Mouse (Mus musculus) heart, postnatal 0 days (tissue): ENCODE results near the gene Sez6l2. TPM values are rescaled to one million over a fixed set of nuclear protein-coding genes. Genes with fewer than 3 reads are reported as not detected.

Experiments
- ATAC-seq: fragments of 200-750 bp; cut with Nextera tagmentation; 2 replicates; pipeline ENCODE4 v1.8.0; 2017; ENCODE audit warnings: low read depth, moderate number of reproducible peaks, moderate library complexity; ENCODE audit not compliant: insufficient read depth
- DNase-seq: peaks from one replicate; pipeline ENCODE4 v3.0.0-alpha.2; 2016; ENCODE audit warnings: low spot score
- H3K27ac ChIP-seq: fragments of 300-500 bp; sonication (generic); 2 replicates; pipeline ENCODE4 v1.5.1; 2014; ENCODE audit warnings: low read depth, mild to moderate bottlenecking
- H3K27me3 ChIP-seq: fragments of 300-500 bp; sonication (generic); 2 replicates; pipeline ENCODE4 v1.6.1; 2014; ENCODE audit warnings: low read length, mixed read lengths; ENCODE audit not compliant: control insufficient read depth, insufficient read depth
- H3K36me3 ChIP-seq: fragments of 300-500 bp; sonication (generic); replicated peaks from 2 replicates; pipeline ENCODE4 v1.6.1; 2014; ENCODE audit warnings: low read length, mixed read lengths; ENCODE audit not compliant: control insufficient read depth, insufficient read depth
- H3K4me1 ChIP-seq: fragments of 300-500 bp; sonication (generic); 2 replicates; pipeline ENCODE4 v1.6.1; 2014; ENCODE audit warnings: antibody characterized with exemption; ENCODE audit not compliant: control insufficient read depth, insufficient read depth
- H3K4me2 ChIP-seq: fragments of 300-500 bp; sonication (generic); 2 replicates; pipeline ENCODE4 v1.6.1; 2014; ENCODE audit warnings: low read depth, mild to moderate bottlenecking, low read length, moderate library complexity
- H3K4me3 ChIP-seq: fragments of 300-500 bp; sonication (generic); 2 replicates; pipeline ENCODE4 v1.5.1; 2014; ENCODE audit warnings: low read depth, low read length
- H3K9ac ChIP-seq: fragments of 300-500 bp; sonication (generic); replicated peaks from 2 replicates; pipeline ENCODE4 v1.6.1; 2014; ENCODE audit warnings: low read depth, low read length, mixed read lengths
- H3K9me3 ChIP-seq: fragments of 300-500 bp; sonication (generic); replicated peaks from 2 replicates; pipeline ENCODE4 v1.6.1; 2016; ENCODE audit warnings: low read length; ENCODE audit not compliant: control insufficient read depth
- CTCF ChIP-seq: IDR thresholded peaks from 2 replicates; pipeline ENCODE4 v1.5.1; 2016; ENCODE audit warnings: antibody characterized with exemption, control low read depth, low read depth
- EP300 ChIP-seq: IDR thresholded peaks from 2 replicates; pipeline ENCODE4 v1.6.1; 2016; ENCODE audit warnings: antibody characterized with exemption, low read depth
- WGBS: fragments of 180-500 bp; shearing (Covaris S2); extraction: QIAGEN DNeasy Blood & Tissue Kit; methylation state at CpG from one replicate; pipeline ENCODE4 v1.1.7; 2014; 5-methylcytosine and 5-hydroxymethylcytosine counted together
- polyA plus RNA-seq: library from polyadenylated mRNA; unstranded; fragments of >200 nt; fragmentation: Nextera tagmentation; extraction: Ambion mirVana; gene quantifications from 2 replicates; pipeline ENCODE4 v1.2.1, GENCODE M21; 2015
- total RNA-seq: library from RNA; depleted of rRNA; stranded (reverse); fragments of >200 nt; gene quantifications from 2 replicates; pipeline ENCODE4 v1.2.3, GENCODE M21; 2014; ENCODE audit warnings: low replicate concordance; rRNA removed

Gene Sez6l2
- total and polyA plus RNA-seq, 2 experiments from 2014 or later: 1.5 to 8.7 TPM

GRCm38 (mm10) chr7:127018416-127019305, 68.3 kb downstream of the Sez6l2 start:
- no peak for TF ChIP-seq EP300
- no peak for TF ChIP-seq CTCF
- H3K36me3 ChIP-seq: peaks cover 22% of the 10 kb centered on the region
- H3K4me2 ChIP-seq: no peak overlapping the region
- no peak for DNase-seq
- H3K27ac ChIP-seq: peak overlapping the region; percentile 88; the same call in 1 of the 2 replicates
- WGBS: 65% methylated on average over 15 of the region's 15 CpGs
- H3K9ac ChIP-seq: no peak overlapping the region
- ATAC-seq: no peak
- no peak overlapping the region for H3K4me3 ChIP-seq
- no peaks in the 10 kb centered on the region for H3K9me3 ChIP-seq
- H3K27me3 ChIP-seq: no peaks in the 10 kb centered on the region
- H3K4me1 ChIP-seq: peaks cover 31% of the 10 kb centered on the region

GRCm38 (mm10) chr7:127019306-127019960, 69.1 kb downstream of the Sez6l2 start:
- Histone ChIP-seq H3K9me3 (no peaks in the 10 kb centered on the region), H3K27me3 (no peaks in the 10 kb centered on the region), H3K36me3 (peaks cover 30% of the 10 kb centered on the region), H3K27ac (no peak overlapping the region), H3K4me1 (peaks cover 39% of the 10 kb centered on the region), H3K4me2 (peak overlapping the region; percentile 78; the same call in 1 of the 2 replicates), H3K4me3 (no peak overlapping the region), H3K9ac (no peak overlapping the region)
- 78% methylated on average over 14 of the region's 14 CpGs for WGBS
- ATAC-seq: no peak
- DNase-seq: no peak
- TF ChIP-seq CTCF: no peak
- no peak for TF ChIP-seq EP300

GRCm38 (mm10) chr7:127020031-127020430, 69.7 kb downstream of the Sez6l2 start:
- Histone ChIP-seq H3K27ac (no peak overlapping the region), H3K27me3 (no peaks in the 10 kb centered on the region), H3K4me2 (peak overlapping the region; percentile 78), H3K9ac (peak overlapping the region; percentile 46; the same call in 1 of the 2 replicates), H3K9me3 (no peaks in the 10 kb centered on the region), H3K4me3 (no peak overlapping the region), H3K4me1 (peaks cover 44% of the 10 kb centered on the region), H3K36me3 (peaks cover 31% of the 10 kb centered on the region)
- DNase-seq (no peak), ATAC-seq (no peak)
- no peak for TF ChIP-seq EP300
- TF ChIP-seq CTCF: no peak
- WGBS: 65% methylated on average over 3 of the region's 3 CpGs

Other genes with a start within 250 kb of the Sez6l2 start
- gene Coro1a, start 242.8 kb upstream of the Sez6l2 start, total RNA-seq: 14.8 and 25.3 TPM in 2 replicates
- gene Coro1a, start 242.8 kb upstream of the Sez6l2 start, polyA plus RNA-seq: 8.4 and 8.5 TPM in 2 replicates
- 59.2 and 69.4 TPM in 2 replicates for gene Mapk3, start 191.0 kb upstream of the Sez6l2 start, total RNA-seq
- 51.9 and 53.0 TPM in 2 replicates for gene Mapk3, start 191.0 kb upstream of the Sez6l2 start, polyA plus RNA-seq
- gene Gdpd3, start 184.2 kb upstream of the Sez6l2 start, total RNA-seq: 7.3 and 7.9 TPM in 2 replicates
- 0.69 and 0.77 TPM in 2 replicates for gene Gdpd3, start 184.2 kb upstream of the Sez6l2 start, polyA plus RNA-seq
- gene Ypel3, start 173.6 kb upstream of the Sez6l2 start, total RNA-seq: 88.9 and 146 TPM in 2 replicates
- gene Ypel3, start 173.6 kb upstream of the Sez6l2 start, polyA plus RNA-seq: 84.1 and 111 TPM in 2 replicates
- 0.23 and 1.3 TPM in 2 replicates for gene Tbx6, start 169.1 kb upstream of the Sez6l2 start, total RNA-seq
- 0.07 TPM in 1 of 2 replicates, not detected in the other for gene Tbx6, start 169.1 kb upstream of the Sez6l2 start, polyA plus RNA-seq
- gene Ppp4c, start 158.1 kb upstream of the Sez6l2 start, total RNA-seq: 93.7 and 118 TPM in 2 replicates
- 75.8 and 77.4 TPM in 2 replicates for gene Ppp4c, start 158.1 kb upstream of the Sez6l2 start, polyA plus RNA-seq
- 0.99 and 2.9 TPM in 2 replicates for gene Fam57b, start 152.9 kb upstream of the Sez6l2 start, total RNA-seq
- gene Fam57b, start 152.9 kb upstream of the Sez6l2 start, polyA plus RNA-seq: 2.6 and 3.0 TPM in 2 replicates
- not detected in 2 replicates for gene 4930451I11Rik, start 118.9 kb upstream of the Sez6l2 start, total RNA-seq
- gene 4930451I11Rik, start 118.9 kb upstream of the Sez6l2 start, polyA plus RNA-seq: not detected in 2 replicates
- 0.73 TPM in 1 of 2 replicates, not detected in the other for gene Doc2a, start 103.1 kb upstream of the Sez6l2 start, total RNA-seq
- not detected in 2 replicates for gene Doc2a, start 103.1 kb upstream of the Sez6l2 start, polyA plus RNA-seq
- gene Hirip3, start 88.6 kb upstream of the Sez6l2 start, total RNA-seq: 2.6 and 5.3 TPM in 2 replicates
- 6.6 and 8.6 TPM in 2 replicates for gene Hirip3, start 88.6 kb upstream of the Sez6l2 start, polyA plus RNA-seq
- 16.6 and 29.5 TPM in 2 replicates for gene Ino80e, start 88.2 kb upstream of the Sez6l2 start, total RNA-seq
- 35.8 and 37.0 TPM in 2 replicates for gene Ino80e, start 88.2 kb upstream of the Sez6l2 start, polyA plus RNA-seq
- gene Taok2, start 65.9 kb upstream of the Sez6l2 start, total RNA-seq: 47.4 and 47.9 TPM in 2 replicates
- 17.9 and 20.9 TPM in 2 replicates for gene Taok2, start 65.9 kb upstream of the Sez6l2 start, polyA plus RNA-seq
- 19.9 and 30.0 TPM in 2 replicates for gene Tmem219, start 27.6 kb upstream of the Sez6l2 start, total RNA-seq
- 19.9 and 20.5 TPM in 2 replicates for gene Tmem219, start 27.6 kb upstream of the Sez6l2 start, polyA plus RNA-seq
- 6.8 and 8.2 TPM in 2 replicates for gene Kctd13, start 21.7 kb upstream of the Sez6l2 start, total RNA-seq
- gene Kctd13, start 21.7 kb upstream of the Sez6l2 start, polyA plus RNA-seq: 11.2 TPM in 2 replicates
- gene Asphd1, start 981 bp upstream of the Sez6l2 start, total RNA-seq: 0.23 TPM in 1 of 2 replicates, not detected in the other
- not detected in 2 replicates for gene Asphd1, start 981 bp upstream of the Sez6l2 start, polyA plus RNA-seq
- gene Cdipt, start 25.4 kb downstream of the Sez6l2 start, total RNA-seq: 135 and 150 TPM in 2 replicates
- gene Cdipt, start 25.4 kb downstream of the Sez6l2 start, polyA plus RNA-seq: 64.0 and 67.5 TPM in 2 replicates
- gene Cdiptos, start 25.5 kb downstream of the Sez6l2 start, total RNA-seq: 1.8 TPM in 1 of 2 replicates, not detected in the other
- gene Cdiptos, start 25.5 kb downstream of the Sez6l2 start, polyA plus RNA-seq: 1.2 and 1.5 TPM in 2 replicates
- 24.2 and 32.5 TPM in 2 replicates for gene Mvp, start 64.1 kb downstream of the Sez6l2 start, total RNA-seq
- gene Mvp, start 64.1 kb downstream of the Sez6l2 start, polyA plus RNA-seq: 16.1 and 17.4 TPM in 2 replicates
- not detected in 2 replicates for gene Pagr1b, start 65.9 kb downstream of the Sez6l2 start, total RNA-seq
- gene Pagr1b, start 65.9 kb downstream of the Sez6l2 start, polyA plus RNA-seq: not detected in 2 replicates
- not detected in 2 replicates for gene Pagr1a, start 66.8 kb downstream of the Sez6l2 start, total RNA-seq
- 21.7 and 44.8 TPM in 2 replicates for gene Pagr1a, start 66.8 kb downstream of the Sez6l2 start, polyA plus RNA-seq
- 22.8 and 24.8 TPM in 2 replicates for gene Gm42742, start 70.5 kb downstream of the Sez6l2 start, total RNA-seq
- gene Gm42742, start 70.5 kb downstream of the Sez6l2 start, polyA plus RNA-seq: 5.7 and 44.5 TPM in 2 replicates
- not detected in 2 replicates for gene Prrt2, start 70.6 kb downstream of the Sez6l2 start, total RNA-seq
- gene Prrt2, start 70.6 kb downstream of the Sez6l2 start, polyA plus RNA-seq: 0.23 and 1.1 TPM in 2 replicates
- gene Maz, start 76.5 kb downstream of the Sez6l2 start, total RNA-seq: 89.0 and 89.3 TPM in 2 replicates
- 15.6 and 16.1 TPM in 2 replicates for gene Maz, start 76.5 kb downstream of the Sez6l2 start, polyA plus RNA-seq
- 20.9 and 43.1 TPM in 2 replicates for gene Kif22, start 91.9 kb downstream of the Sez6l2 start, total RNA-seq
- gene Kif22, start 91.9 kb downstream of the Sez6l2 start, polyA plus RNA-seq: 22.4 and 22.8 TPM in 2 replicates
- not detected in 2 replicates for gene Zg16, start 136.8 kb downstream of the Sez6l2 start, total RNA-seq
- 0.33 TPM in 1 of 2 replicates, not detected in the other for gene Zg16, start 136.8 kb downstream of the Sez6l2 start, polyA plus RNA-seq
- gene AI467606, start 140.8 kb downstream of the Sez6l2 start, total RNA-seq: 0.50 and 5.4 TPM in 2 replicates
- gene AI467606, start 140.8 kb downstream of the Sez6l2 start, polyA plus RNA-seq: 0.89 and 0.94 TPM in 2 replicates
- gene Qprt, start 171.7 kb downstream of the Sez6l2 start, total RNA-seq: 0.42 and 2.3 TPM in 2 replicates
- gene Qprt, start 171.7 kb downstream of the Sez6l2 start, polyA plus RNA-seq: 0.88 and 1.1 TPM in 2 replicates
- gene Spn, start 187.3 kb downstream of the Sez6l2 start, total RNA-seq: 0.19 and 1.3 TPM in 2 replicates
- 0.10 and 0.18 TPM in 2 replicates for gene Spn, start 187.3 kb downstream of the Sez6l2 start, polyA plus RNA-seq
- 39.3 and 39.9 TPM in 2 replicates for gene Cd2bp2, start 245.5 kb downstream of the Sez6l2 start, total RNA-seq
- gene Cd2bp2, start 245.5 kb downstream of the Sez6l2 start, polyA plus RNA-seq: 26.9 and 27.2 TPM in 2 replicates